Mouse (Mus musculus) myocyte (in vitro differentiated cells): ENCODE results near the gene Gm9803. TPM values are rescaled to one million over a fixed set of nuclear protein-coding genes. Genes with fewer than 3 reads are reported as not detected.
A peak's percentile ranks its signal among the peaks of the same experiment; 100 is the strongest.

Source experiments
- H3K27me3 ChIP-seq: one replicate; pipeline ENCODE4 v1.6.1; 2011; ENCODE audit not compliant: control insufficient read depth, insufficient read depth, insufficient read length
- H3K36me3 ChIP-seq: one replicate; pipeline ENCODE4 v1.6.1; 2011; ENCODE audit not compliant: control insufficient read depth, insufficient read depth
- H3K4me2 ChIP-seq: one replicate; pipeline ENCODE4 v1.6.1; 2011; ENCODE audit warnings: low read depth, control low read depth
- H3K4me3 ChIP-seq: one replicate; pipeline ENCODE4 v1.5.1; 2011; ENCODE audit warnings: mild to moderate bottlenecking, control low read depth, moderate library complexity
- H3K79me2 ChIP-seq: one replicate; pipeline ENCODE4 v1.6.1; 2011; ENCODE audit not compliant: control insufficient read depth, insufficient read depth
- H3ac ChIP-seq: one replicate; pipeline ENCODE4 v1.6.1; 2011; ENCODE audit not compliant: control insufficient read depth, insufficient read length
- CEBPB ChIP-seq: IDR thresholded peaks from 2 replicates; pipeline ENCODE4 v1.6.1; 2011; ENCODE audit warnings: mild to moderate bottlenecking, moderate library complexity; ENCODE audit not compliant: poor library complexity, insufficient read depth, severe bottlenecking
- E2F4 ChIP-seq: IDR thresholded peaks from one replicate; pipeline ENCODE4 v1.6.1; 2011; ENCODE audit warnings: mild to moderate bottlenecking, control low read depth, moderate library complexity; ENCODE audit not compliant: insufficient read depth
- MAX ChIP-seq: IDR thresholded peaks from one replicate; pipeline ENCODE4 v1.6.1; 2011; ENCODE audit warnings: low read depth, mild to moderate bottlenecking, control low read depth
- MYOD1 ChIP-seq, 3 experiments: IDR thresholded peaks; one replicate each; pipeline ENCODE4 v1.6.1; 2011; ENCODE audit warnings: control low read depth in 2 of 3, low read depth in 2 of 3, mild to moderate bottlenecking in 2 of 3, moderate library complexity in 1 of 3; ENCODE audit not compliant: insufficient read length in 2 of 3, control insufficient read depth in 1 of 3
- MYOG ChIP-seq, 3 experiments: IDR thresholded peaks; one replicate each; pipeline ENCODE4 v1.6.1; 2011; ENCODE audit warnings: control low read depth in 2 of 3, low read depth in 2 of 3, mild to moderate bottlenecking in 2 of 3; ENCODE audit not compliant: insufficient read length in 2 of 3, control insufficient read depth in 1 of 3, insufficient read depth in 1 of 3
- POLR2A ChIP-seq: IDR thresholded peaks from one replicate; pipeline ENCODE4 v1.6.1; 2011; ENCODE audit warnings: low read depth, mild to moderate bottlenecking, control low read depth, moderate library complexity; ENCODE audit not compliant: insufficient read length
- POLR2AphosphoS2 ChIP-seq: IDR thresholded peaks from one replicate; pipeline ENCODE4 v1.6.1; 2011; ENCODE audit warnings: low read depth, control low read depth; ENCODE audit not compliant: insufficient read length
- REST ChIP-seq: IDR thresholded peaks from one replicate; pipeline ENCODE4 v1.6.1; 2011; ENCODE audit warnings: mild to moderate bottlenecking, control low read depth, moderate library complexity; ENCODE audit not compliant: insufficient read depth, insufficient read length
- SRF ChIP-seq: IDR thresholded peaks from one replicate; pipeline ENCODE4 v1.6.1; 2011; ENCODE audit warnings: low read depth; ENCODE audit not compliant: control insufficient read depth, insufficient read length
- TCF12 ChIP-seq: IDR thresholded peaks from one replicate; pipeline ENCODE4 v1.6.1; 2011; ENCODE audit warnings: mild to moderate bottlenecking, control low read depth; ENCODE audit not compliant: poor library complexity, insufficient read depth, severe bottlenecking
- TCF3 ChIP-seq: IDR thresholded peaks from one replicate; pipeline ENCODE4 v1.6.1; 2011; ENCODE audit warnings: low read depth, control low read depth; ENCODE audit not compliant: insufficient read length
- USF1 ChIP-seq: IDR thresholded peaks from one replicate; pipeline ENCODE4 v1.6.1; 2011; ENCODE audit warnings: low read depth, mild to moderate bottlenecking, control low read depth, moderate library complexity
- polyA plus RNA-seq: library from polyadenylated mRNA; unstranded; fragments of >200 nt; fragmentation: generic; extraction: Trizol; gene quantifications from one replicate; pipeline ENCODE4 v1.2.1, GENCODE M21; 2012; ENCODE audit warnings: missing spikeins

Gene Gm9803
- polyA plus RNA-seq, 1 experiment: 11.3 TPM

DNA sequence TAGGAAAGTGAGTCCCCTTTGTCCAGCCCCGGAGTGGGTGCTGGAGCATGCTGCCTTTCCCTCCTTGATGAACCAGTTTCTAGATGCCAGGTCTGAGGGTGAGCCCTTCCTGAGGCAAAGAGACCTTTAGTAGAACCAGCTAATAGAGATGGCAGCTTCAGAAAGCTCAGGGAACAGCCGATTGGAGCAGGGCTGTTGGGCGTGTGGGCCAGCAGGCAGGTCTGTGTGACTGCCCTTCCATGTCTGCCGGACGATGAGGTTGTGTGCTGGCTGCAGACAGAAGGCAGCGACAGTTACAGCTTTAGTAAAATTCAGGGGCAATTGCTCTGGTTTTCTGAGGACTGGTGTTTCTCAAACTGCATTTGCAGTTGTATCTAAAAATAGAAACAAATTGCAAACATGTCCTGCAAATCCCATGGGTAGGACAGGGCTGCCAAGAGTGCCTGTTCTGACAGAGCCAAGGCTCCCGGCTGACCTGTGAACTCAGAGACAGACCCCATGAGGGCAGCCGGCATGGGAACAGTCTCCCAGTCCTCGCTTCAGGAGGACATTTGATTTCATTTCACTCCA is 40.4 kb upstream of the Gm9803 start:
- Histone ChIP-seq H3K27me3 (no peaks in the 10 kb centered on the region), H3K4me3 (no peak overlapping the region), H3K4me2 (peak overlapping the region; percentile 4), H3ac (no peak overlapping the region), H3K79me2 (peaks cover 23% of the 10 kb centered on the region), H3K36me3 (no peaks in the 10 kb centered on the region)
- TF ChIP-seq MAX (no peak), MYOD1 (IDR thresholded peaks at IDR 0.05; ENCODE audit: control insufficient read depth in 1 of 3, insufficient read length in 2 of 3, low read depth in 2 of 3) (no peak), USF1 (no peak), MYOG (IDR thresholded peaks at IDR 0.05; ENCODE audit: control insufficient read depth in 1 of 3, insufficient read depth in 1 of 3, insufficient read length in 2 of 3, low read depth in 2 of 3) (no peak), TCF3 (no peak), TCF12 (no peak), POLR2A (no peak), CEBPB (no peak), REST (no peak), POLR2AphosphoS2 (no peak), E2F4 (no peak), SRF (no peak)

DNA sequence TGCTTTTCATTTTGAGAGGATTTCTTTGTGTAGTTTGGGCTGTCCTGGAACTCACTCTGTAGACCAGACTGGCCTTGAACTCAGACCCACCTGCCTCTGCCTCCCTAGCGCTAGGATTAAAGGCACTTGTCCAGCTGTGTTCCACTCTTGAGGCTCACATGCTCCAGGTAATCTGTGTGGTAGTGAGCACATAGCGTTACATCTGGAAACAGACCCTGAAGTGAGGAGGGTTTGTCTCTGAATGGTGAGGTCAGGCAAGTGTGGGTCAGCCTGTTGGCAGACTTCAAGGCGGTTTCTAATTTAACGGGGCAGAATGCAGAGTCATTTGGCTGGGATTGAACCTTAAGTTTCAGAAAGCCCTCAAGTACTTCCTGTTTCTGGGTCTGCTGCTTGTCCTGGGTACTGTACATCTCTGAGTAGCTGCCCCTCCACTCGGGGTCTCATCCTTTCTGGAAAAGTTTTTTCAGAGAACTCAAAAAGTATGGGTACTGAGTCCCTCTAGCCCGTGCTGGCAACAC is 38.1 kb upstream of the Gm9803 start:
- TF ChIP-seq USF1: no peak
- no peak for TF ChIP-seq MYOG (IDR thresholded peaks at IDR 0.05; ENCODE audit: control insufficient read depth in 1 of 3, insufficient read depth in 1 of 3, insufficient read length in 2 of 3, low read depth in 2 of 3)
- TF ChIP-seq REST: no peak
- no peak for TF ChIP-seq MYOD1 (IDR thresholded peaks at IDR 0.05; ENCODE audit: control insufficient read depth in 1 of 3, insufficient read length in 2 of 3, low read depth in 2 of 3)
- TF ChIP-seq POLR2AphosphoS2: no peak

DNA sequence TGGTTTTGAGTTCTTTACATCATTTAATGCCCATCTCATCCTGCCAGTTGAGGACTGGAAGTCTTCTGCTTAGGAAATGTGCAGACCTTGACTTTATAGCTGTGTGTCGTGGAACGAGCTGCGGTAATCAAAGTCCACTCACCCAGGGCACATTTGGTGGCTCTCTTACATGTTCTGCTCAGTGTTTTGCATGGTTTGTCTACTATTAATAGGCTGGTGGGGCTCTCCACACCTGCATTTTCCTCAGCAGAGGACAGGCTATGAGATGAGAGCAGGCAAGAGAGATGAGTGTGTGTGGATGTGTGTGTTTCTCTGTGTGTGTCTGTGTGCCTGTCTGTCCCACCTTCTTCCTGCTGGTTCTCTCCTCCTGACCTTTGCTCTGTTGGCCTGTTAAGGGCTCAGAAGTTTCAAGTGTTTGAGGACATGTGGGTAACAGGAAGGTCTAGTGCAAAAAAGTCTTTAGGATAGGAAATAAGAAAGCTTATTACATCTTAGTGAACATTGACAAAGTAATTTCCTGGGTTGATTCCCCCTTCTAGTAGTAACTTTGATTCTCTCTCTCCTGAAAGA is 36.4 kb upstream of the Gm9803 start:
- no peak overlapping the region for H3K4me3 ChIP-seq
- H3K36me3 ChIP-seq: no peaks in the 10 kb centered on the region
- no peak overlapping the region for H3ac ChIP-seq
- H3K4me2 ChIP-seq: no peak overlapping the region
- peaks cover 14% of the 10 kb centered on the region for H3K79me2 ChIP-seq
- no peaks in the 10 kb centered on the region for H3K27me3 ChIP-seq
- TF ChIP-seq MAX: no peak
- no peak for TF ChIP-seq SRF
- TF ChIP-seq MYOD1 (IDR thresholded peaks at IDR 0.05; ENCODE audit: control insufficient read depth in 1 of 3, insufficient read length in 2 of 3, low read depth in 2 of 3): no peak
- TF ChIP-seq TCF12: no peak
- TF ChIP-seq REST: no peak
- no peak for TF ChIP-seq CEBPB
- no peak for TF ChIP-seq USF1
- no peak for TF ChIP-seq MYOG (IDR thresholded peaks at IDR 0.05; ENCODE audit: control insufficient read depth in 1 of 3, insufficient read depth in 1 of 3, insufficient read length in 2 of 3, low read depth in 2 of 3)
- no peak for TF ChIP-seq TCF3

More for the DNA sequence above, 38.1 kb upstream of the Gm9803 start:
- Histone ChIP-seq H3K36me3 (no peaks in the 10 kb centered on the region), H3K4me2 (no peak overlapping the region), H3K4me3 (no peak overlapping the region), H3ac (no peak overlapping the region), H3K27me3 (no peaks in the 10 kb centered on the region), H3K79me2 (peaks cover 22% of the 10 kb centered on the region)

DNA sequence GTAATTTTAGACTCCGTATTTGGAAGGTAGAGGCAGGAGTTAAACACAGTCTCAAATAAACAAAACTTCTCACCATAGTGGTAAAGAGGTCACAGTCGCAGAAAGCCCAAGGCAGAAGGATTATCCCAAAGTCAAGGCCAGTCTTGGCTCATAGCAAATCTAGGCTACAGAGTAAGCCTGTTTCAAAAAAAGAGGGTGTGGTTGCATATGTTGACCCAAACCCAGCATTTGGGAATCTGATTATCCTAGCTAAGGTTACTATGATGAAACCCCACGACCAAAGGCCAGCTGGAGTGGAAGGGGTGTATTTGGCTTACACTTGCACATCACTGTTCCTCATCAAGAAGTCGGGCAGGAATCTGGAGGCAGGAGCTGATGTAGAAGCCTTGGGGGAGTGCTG is 35.6 kb upstream of the Gm9803 start:
- H3K27me3 ChIP-seq: no peaks in the 10 kb centered on the region
- H3ac ChIP-seq: no peak overlapping the region
- no peak for TF ChIP-seq TCF3
- TF ChIP-seq E2F4: no peak
- no peak for TF ChIP-seq CEBPB
- TF ChIP-seq REST: no peak
- no peak for TF ChIP-seq MYOG (IDR thresholded peaks at IDR 0.05; ENCODE audit: control insufficient read depth in 1 of 3, insufficient read depth in 1 of 3, insufficient read length in 2 of 3, low read depth in 2 of 3)
- no peak for TF ChIP-seq SRF
- no peak for TF ChIP-seq TCF12
- TF ChIP-seq POLR2AphosphoS2: no peak
- TF ChIP-seq POLR2A: no peak
- TF ChIP-seq MAX: no peak
- no peak for TF ChIP-seq MYOD1 (IDR thresholded peaks at IDR 0.05; ENCODE audit: control insufficient read depth in 1 of 3, insufficient read length in 2 of 3, low read depth in 2 of 3)
- TF ChIP-seq USF1: no peak
- H3K79me2 ChIP-seq: peaks cover 14% of the 10 kb centered on the region
- no peak overlapping the region for H3K4me2 ChIP-seq
- H3K36me3 ChIP-seq: no peaks in the 10 kb centered on the region
- H3K4me3 ChIP-seq: no peak overlapping the region
